Mouse (Mus musculus) brain, embryonic 14.5 days (tissue): ENCODE data around the gene 2810004N23Rik. TPM values are rescaled to one million over a fixed set of nuclear protein-coding genes. Genes with fewer than 3 reads are reported as not detected.

Experiments
- DNase-seq: peaks from one replicate; pipeline ENCODE4 v3.0.0-alpha.2; 2011; ENCODE audit warnings: low read depth
- CTCF ChIP-seq: fragments of 200-500 bp; IDR thresholded peaks from 2 replicates; pipeline ENCODE4 v1.5.1; 2012; ENCODE audit warnings: inconsistent platforms, mild to moderate bottlenecking, moderate library complexity, borderline replicate concordance; ENCODE audit not compliant: insufficient read depth, insufficient read length; ENCODE audit errors: extremely low read depth
- POLR2A ChIP-seq: fragments of 200-500 bp; IDR thresholded peaks from 2 replicates; pipeline ENCODE4 v1.6.1; 2012; ENCODE audit warnings: mild to moderate bottlenecking, inconsistent platforms, borderline replicate concordance; ENCODE audit not compliant: poor library complexity, insufficient read depth, insufficient read length, severe bottlenecking; ENCODE audit errors: extremely low read depth
- polyA plus RNA-seq: library from polyadenylated mRNA; depleted of rRNA; stranded (reverse); fragments of >200 nt; gene quantifications from 2 replicates; pipeline ENCODE4 v1.2.3, GENCODE M21; 2012; rRNA removed

Gene 2810004N23Rik
- 22.6 and 23.7 TPM in 2 replicates for polyA plus RNA-seq

- DNase-seq = peak; percentile 96
- no peak for TF ChIP-seq CTCF
- peak; percentile 97 for TF ChIP-seq POLR2A
Measured at GRCm38 (mm10) chr8:124862321-124863162, at the start of gene 2810004N23Rik, which contains the start of gene Gnpat. Gene 2810004N23Rik, minus strand, starts transcription at chr8:124863120. Gene Gnpat, plus strand, starts transcription at chr8:124863033.

- no peak for DNase-seq
- TF ChIP-seq POLR2A = no peak
- no peak for TF ChIP-seq CTCF
Measured at GRCm38 (mm10) chr8:124911938-124912872, 49.3 kb upstream of the 2810004N23Rik start.

GRCm38 (mm10) chr8:124910349-124910748, 47.4 kb upstream of the 2810004N23Rik start:
- no peak for DNase-seq
- TF ChIP-seq POLR2A = no peak
- TF ChIP-seq CTCF = no peak

- TF ChIP-seq CTCF = no peak
- no peak for TF ChIP-seq POLR2A
- no peak for DNase-seq
Measured at GRCm38 (mm10) chr8:124909936-124910335, 47.0 kb upstream of the 2810004N23Rik start.

- TF ChIP-seq CTCF = no peak
- no peak for TF ChIP-seq POLR2A
Measured at GRCm38 (mm10) chr8:124905482-124905881, 42.6 kb upstream of the 2810004N23Rik start.

GRCm38 (mm10) chr8:124903198-124903597, 40.3 kb upstream of the 2810004N23Rik start:
- no peak for TF ChIP-seq CTCF
- no peak for TF ChIP-seq POLR2A

More at GRCm38 (mm10) chr8:124905482-124905881, 42.6 kb upstream of the 2810004N23Rik start:
- no peak for DNase-seq

GRCm38 (mm10) chr8:124898251-124898905, 35.5 kb upstream of the 2810004N23Rik start:
- TF ChIP-seq CTCF = no peak
- TF ChIP-seq POLR2A = no peak
- DNase-seq = no peak

More at GRCm38 (mm10) chr8:124903198-124903597, 40.3 kb upstream of the 2810004N23Rik start:
- no peak for DNase-seq

GRCm38 (mm10) chr8:124897386-124898250, 34.7 kb upstream of the 2810004N23Rik start, which contains the start of the genes Exoc8 and Sprtn:
Gene Exoc8, minus strand, starts transcription at chr8:124897705.
Gene Sprtn, plus strand, starts transcription at chr8:124897886.
- no peak for TF ChIP-seq CTCF
- TF ChIP-seq POLR2A = peak; percentile 50
- DNase-seq = peak; percentile 98

- DNase-seq = peak; percentile 81
- TF ChIP-seq POLR2A (no peak), CTCF (peak; percentile 59)
Measured at GRCm38 (mm10) chr8:124896632-124897385, 33.9 kb upstream of the 2810004N23Rik start.
